14 mouse cellular contexts compared by ENCODE assay signal in genomic region chr16:24792836-24793235, GRCm38 (mm10).
"Had no signal": no experiment of that assay in that cellular context is flagged by ENCODE, and none has a peak within 500 bp of the region (broad histone marks: within the 10 kb centered on the region; RNA-seq: fewer than 3 reads in every experiment).

No protein-coding gene starts in this region.

- H3K4me1 ChIP-seq: limb, embryonic 12.5 days; neural tube, embryonic 13.5 days had no signal

- H3K36me3 ChIP-seq: limb, embryonic 12.5 days; neural tube, embryonic 13.5 days had no signal

- H3K27ac ChIP-seq: kidney, postnatal 0 days; limb, embryonic 12.5 days; liver, embryonic 14.5 days; neural tube, embryonic 13.5 days had no signal

- H3K4me2 ChIP-seq: limb, embryonic 12.5 days; midbrain, embryonic 11.5 days; neural tube, embryonic 13.5 days had no signal

- H3K9ac ChIP-seq: limb, embryonic 12.5 days; liver, embryonic 14.5 days; neural tube, embryonic 13.5 days had no signal

- ATAC-seq: intestine, embryonic 16.5 days; midbrain, embryonic 16.5 days had no signal

- H3K4me3 ChIP-seq: limb, embryonic 12.5 days; neural tube, embryonic 13.5 days had no signal

- DNase-seq: kidney, adult 9 months; lung, postnatal 4 days; retina, postnatal 1 day; right cerebral cortex, postnatal 4 days; spleen, adult 18-20 months; thymus, adult 18-20 months; thymus, postnatal 14 days had no signal

- H3K27me3 ChIP-seq: limb, embryonic 12.5 days; neural tube, embryonic 13.5 days had no signal

- H3K9me3 ChIP-seq: limb, embryonic 12.5 days; neural tube, embryonic 13.5 days had no signal
